Mouse (Mus musculus): ENCODE measurements around the gene Slc35d1.

- TF ChIP-seq USF2 (conservative IDR thresholded peaks at IDR 0.05; ENCODE audit: low read depth, low read length) (no peak), BHLHE40 (IDR thresholded peaks at IDR 0.05; ENCODE audit: low read depth, low read length) (no peak), ZMIZ1 (IDR thresholded peaks at IDR 0.05; ENCODE audit: low read depth, low read length) (no peak), CTCF (conservative IDR thresholded peaks at IDR 0.05 in 1 of 2, IDR thresholded peaks at IDR 0.05 in 1 of 2; ENCODE audit: low read depth in 2 of 2, low read length in 2 of 2) (no peak), NRF1 (IDR thresholded peaks at IDR 0.05; ENCODE audit: low read depth, low read length) (no peak), NELFE (IDR thresholded peaks at IDR 0.05; ENCODE audit: low read depth, low read length) (no peak), E2F4 (IDR thresholded peaks at IDR 0.05; ENCODE audit: insufficient replicate concordance, low read depth, low read length) (no peak), HCFC1 (IDR thresholded peaks at IDR 0.05; ENCODE audit: low read depth, low read length) (no peak), POLR2A (IDR thresholded peaks at IDR 0.05; ENCODE audit: low read depth, low read length) (no peak), SMC3 (IDR thresholded peaks at IDR 0.05; ENCODE audit: low read depth, low read length) (no peak), TBP (conservative IDR thresholded peaks at IDR 0.05; ENCODE audit: low read depth, low read length) (no peak)
Measured at GRCm38 (mm10) chr4:103247249-103247648, 32.3 kb upstream of the Slc35d1 start.

Measured in CH12.LX (cell line).